Mouse (Mus musculus) gastrocnemius, postnatal 25 days (tissue): ENCODE measurements around the gene Olfr78. TPM values are rescaled to one million over a fixed set of nuclear protein-coding genes. Genes with fewer than 3 reads are reported as not detected.

Source experiments
- DNase-seq: peaks from one replicate; pipeline ENCODE4 v3.0.0; 2022
- long read RNA-seq, 2 experiments: library from polyadenylated mRNA; stranded (forward); transcript quantifications; one replicate each; pipeline ENCODE4 v2.0.0; 2021
- total RNA-seq, 2 experiments: library from RNA; stranded (reverse); gene quantifications; 1 replicate in 1 of 2; 2 replicates in 1 of 2; pipeline ENCODE4 v1.2.3; 2021

Gene Olfr78
- total RNA-seq, result under 1 TPM; 0.31 to 0.56 TPM
- long read RNA-seq, experiment 1, result 0 reads
- long read RNA-seq, experiment 2, result 0 reads

DNA sequence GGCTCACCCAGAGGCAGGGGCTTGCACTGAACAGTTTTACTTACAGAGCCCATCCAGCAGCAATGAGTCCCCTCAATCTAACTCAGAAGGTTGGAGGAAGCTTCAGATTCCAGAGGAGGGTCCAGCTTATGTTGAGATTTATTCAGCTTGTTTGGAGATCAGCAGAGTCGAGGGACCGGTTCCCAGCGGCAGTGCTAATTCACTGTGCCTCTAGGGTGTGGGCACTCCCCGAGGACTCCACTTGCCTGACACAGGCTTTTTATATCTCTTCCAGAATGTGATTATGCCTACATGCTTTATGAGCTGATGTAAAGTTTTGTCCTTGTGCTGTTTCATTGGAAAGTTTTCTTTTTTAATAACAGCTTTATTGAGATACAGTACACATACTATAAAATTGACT lies at the start of gene Olfr78, which contains the start of gene Olfr560:
Gene Olfr78 (minus strand): TSS at position 206 of the 400 bp plus-strand sequence.
Gene Olfr560 (minus strand): TSS at position 101 of the 400 bp plus-strand sequence.
- no peak for DNase-seq

- DNase-seq, result no peak
Measured at GRCm38 (mm10) chr7:102803180-102803579, 43.9 kb upstream of the Olfr78 start, which contains the start of gene Olfr564. Olfr564 (plus strand) TSS chr7:102803480.

GRCm38 (mm10) chr7:102770921-102771320 lies 11.7 kb upstream of the Olfr78 start, which contains the start of gene Olfr561:
Olfr561 (plus strand) TSS chr7:102771221.
- no peak for DNase-seq

DNA sequence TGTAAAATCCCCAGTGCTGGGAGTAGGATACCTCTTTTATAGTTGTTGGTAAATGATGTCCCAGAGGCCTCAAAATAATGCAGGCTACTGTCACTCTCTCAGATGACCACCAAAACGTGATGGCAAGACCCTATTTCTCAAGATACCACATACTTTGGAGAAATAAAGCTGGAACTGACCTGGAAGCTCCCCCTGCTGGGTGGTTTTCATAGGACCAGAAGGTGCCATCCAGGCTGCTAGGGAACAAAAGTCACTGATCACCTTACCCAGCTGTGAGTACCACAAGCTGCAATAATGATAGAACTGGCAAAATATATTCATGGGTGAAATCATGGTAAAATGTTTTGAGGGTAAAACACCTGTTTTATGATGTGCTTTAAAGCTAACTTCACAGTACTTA lies 7.2 kb downstream of the Olfr78 start:
- DNase-seq, result no peak

DNA sequence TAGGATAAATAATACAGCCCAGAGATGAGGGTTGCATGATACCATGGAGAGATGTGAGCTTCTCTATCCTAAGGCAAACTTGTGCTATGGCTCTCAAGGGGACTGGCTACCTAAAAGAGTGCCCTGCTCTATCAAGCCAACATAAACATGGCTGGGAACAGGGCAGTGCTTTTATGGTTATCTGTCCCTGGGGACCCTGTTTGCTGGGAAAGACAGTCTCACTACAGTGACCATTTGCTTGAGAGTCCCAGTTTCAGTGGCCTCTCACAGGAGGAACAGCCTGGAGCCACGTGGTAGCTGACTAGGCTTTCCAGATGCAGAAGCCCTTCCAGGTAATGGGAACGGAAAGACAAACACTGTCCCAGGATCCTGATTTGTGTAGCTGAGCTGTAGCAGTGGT lies 21.6 kb downstream of the Olfr78 start:
- no peak for DNase-seq

DNA sequence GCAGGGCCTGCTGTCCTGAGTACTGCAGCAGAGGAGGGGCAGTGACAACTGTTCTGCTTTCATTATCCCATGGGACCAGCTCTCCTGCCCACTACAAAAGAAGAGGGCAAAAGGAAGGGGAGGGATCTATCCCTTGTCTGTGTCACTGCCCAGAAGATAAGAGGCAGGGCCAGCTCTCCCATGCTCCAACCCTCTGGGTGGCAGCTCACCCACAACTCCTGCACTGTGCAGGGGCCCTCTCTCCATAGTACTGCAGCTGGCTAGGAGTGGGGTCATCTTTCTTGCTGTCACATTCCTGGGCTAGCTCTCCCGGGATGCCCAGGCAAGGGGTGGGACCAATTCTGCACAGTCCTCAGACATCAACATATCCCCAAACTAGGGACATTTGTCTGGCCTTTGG lies 25.5 kb downstream of the Olfr78 start:
- DNase-seq, result no peak

DNA sequence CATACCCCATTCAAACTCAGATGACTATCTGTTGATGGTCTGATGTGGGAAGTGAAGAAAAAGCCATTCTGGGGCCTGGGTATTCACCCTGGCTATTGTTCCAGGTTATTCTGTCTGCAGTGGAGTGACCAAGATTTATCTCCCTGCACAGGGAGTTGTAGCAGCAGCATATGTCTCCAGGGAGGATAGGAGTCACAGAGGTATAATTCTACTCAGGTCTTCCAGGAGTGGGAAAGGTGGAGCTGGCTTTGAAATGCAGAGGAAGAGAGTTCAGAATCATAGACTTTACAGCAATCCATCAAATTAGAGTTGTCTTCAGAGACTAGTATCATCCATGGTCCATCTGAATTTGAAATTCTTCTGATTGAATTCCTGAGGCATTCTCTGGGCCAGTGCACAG lies 31.9 kb downstream of the Olfr78 start, which contains the start of gene Olfr559:
Gene Olfr559 (minus strand): TSS at position 101 of the 400 bp plus-strand sequence.
- no peak for DNase-seq

- DNase-seq, result no peak
Measured at GRCm38 (mm10) chr7:102718970-102719369, 40.3 kb downstream of the Olfr78 start, which contains the start of gene Olfr33. Olfr33 (minus strand) TSS chr7:102719070.

DNA sequence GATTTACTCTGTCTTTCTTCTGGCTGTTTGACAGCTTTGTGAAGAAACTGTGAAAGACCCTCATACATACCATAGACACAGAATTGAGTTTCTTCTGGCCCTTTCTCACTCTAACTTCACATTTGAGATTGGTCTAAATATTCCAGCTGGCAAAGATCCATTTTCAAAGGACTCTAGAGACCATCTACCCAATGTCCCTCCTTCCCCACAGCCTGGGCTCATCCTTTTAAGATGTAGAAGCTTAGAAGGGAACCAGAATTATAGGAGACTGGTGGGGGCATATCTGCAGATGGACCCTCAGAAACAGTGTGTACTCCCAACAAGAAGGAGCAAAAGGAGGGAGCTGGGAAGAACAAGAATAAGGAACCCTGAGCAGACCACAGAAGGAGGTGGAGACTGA lies 57.4 kb downstream of the Olfr78 start, which contains the start of gene Olfr558:
Gene Olfr558 (plus strand): TSS at position 301 of the 400 bp plus-strand sequence.
- DNase-seq, result no peak

DNA sequence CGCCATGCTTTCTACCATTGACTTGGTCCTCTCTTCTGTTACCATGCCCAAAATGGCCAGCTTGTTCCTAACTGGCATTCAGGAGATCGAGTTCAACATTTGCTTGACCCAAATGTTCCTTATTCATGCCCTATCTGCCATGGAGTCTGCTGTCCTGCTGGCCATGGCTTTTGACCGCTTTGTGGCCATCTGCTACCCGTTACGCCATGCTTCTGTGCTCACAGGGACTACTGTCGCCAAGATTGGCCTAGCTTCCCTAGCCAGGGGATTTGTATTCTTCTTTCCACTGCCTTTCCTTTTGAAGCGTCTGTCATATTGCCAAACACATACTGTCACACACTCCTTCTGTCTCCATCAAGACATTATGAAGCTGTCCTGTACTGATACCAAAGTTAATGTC lies 60.8 kb downstream of the Olfr78 start:
- no peak for DNase-seq

DNA sequence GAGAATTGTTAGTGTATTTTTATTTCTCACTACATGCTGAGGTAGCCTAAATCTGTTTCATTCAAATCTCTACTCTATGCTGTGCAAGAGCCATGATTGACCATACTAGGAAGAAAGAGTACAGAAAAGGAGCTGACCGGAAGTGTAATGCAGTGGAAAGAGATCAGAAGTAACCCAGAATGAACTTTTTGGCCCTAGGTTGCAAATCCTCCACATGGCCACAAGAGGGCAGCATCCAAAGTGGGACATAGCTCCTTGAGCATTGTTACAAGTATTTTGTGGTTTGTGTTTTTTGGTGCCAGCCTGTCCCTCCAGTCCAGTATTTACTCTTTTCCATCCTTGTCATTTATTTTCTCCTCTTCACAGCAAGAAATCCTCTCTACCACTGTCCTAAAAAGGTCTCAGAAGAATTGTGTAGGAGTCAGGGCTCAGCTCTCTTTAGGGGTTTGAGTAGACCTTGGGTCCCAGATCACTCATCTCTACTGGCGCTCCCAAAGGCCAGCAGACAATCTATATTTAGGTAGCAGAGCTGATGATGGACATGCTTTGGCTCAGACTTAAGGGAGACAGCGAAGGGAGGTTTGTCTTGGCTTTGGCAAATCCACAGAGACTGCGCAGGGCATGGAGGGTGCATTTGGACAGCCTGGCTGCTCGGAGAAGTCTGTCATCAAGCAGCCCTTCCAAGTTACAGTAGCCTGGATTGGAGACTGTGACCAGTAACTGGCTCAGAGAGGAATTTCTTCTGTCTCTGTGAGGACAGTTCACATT lies 63.7 kb downstream of the Olfr78 start, which contains the start of gene Olfr557:
Gene Olfr557 (plus strand): TSS at position 553 of the 768 bp plus-strand sequence.
- no peak for DNase-seq

Other genes with a start within 250 kb of the Olfr78 start
- gene Olfr547, start 224.7 kb downstream of the Olfr78 start, total RNA-seq, result not detected
- gene Olfr548-ps1, start 218.6 kb downstream of the Olfr78 start, total RNA-seq, result not detected
- not detected for gene Olfr549, start 209.6 kb downstream of the Olfr78 start, total RNA-seq
- gene Trim21, start 194.0 kb downstream of the Olfr78 start, total RNA-seq, result 1 to 10 TPM; 2.8 to 3.8 TPM
- gene Olfr550, start 188.0 kb downstream of the Olfr78 start, total RNA-seq, result under 1 TPM in 1 of 2 experiments, not detected in 1; 0.16 TPM
- not detected for gene Olfr551, start 167.6 kb downstream of the Olfr78 start, total RNA-seq
- under 1 TPM; 0.10 to 0.11 TPM for gene Olfr552, start 161.7 kb downstream of the Olfr78 start, total RNA-seq
- gene Olfr553, start 141.3 kb downstream of the Olfr78 start, total RNA-seq, result not detected
- gene Olfr554, start 121.0 kb downstream of the Olfr78 start, total RNA-seq, result not detected
- gene Olfr555, start 100.6 kb downstream of the Olfr78 start, total RNA-seq, result not detected
- gene Olfr556, start 94.6 kb downstream of the Olfr78 start, total RNA-seq, result not detected
- 1 to 10 TPM; 4.0 to 4.1 TPM for gene Trim68, start 72.1 kb downstream of the Olfr78 start, total RNA-seq
- gene Olfr557, start 63.6 kb downstream of the Olfr78 start, total RNA-seq, result not detected
- 1 to 10 TPM; 1.4 to 1.8 TPM for gene Olfr558, start 57.3 kb downstream of the Olfr78 start, total RNA-seq
- gene Olfr33, start 40.4 kb downstream of the Olfr78 start, total RNA-seq, result under 1 TPM in 1 of 2 experiments, not detected in 1; 0.31 TPM
- not detected for gene Olfr559, start 32.0 kb downstream of the Olfr78 start, total RNA-seq
- gene Olfr560, start 105 bp downstream of the Olfr78 start, total RNA-seq, result not detected
- not detected for gene Olfr561, start 11.8 kb upstream of the Olfr78 start, total RNA-seq
- not detected for gene Olfr564, start 44.0 kb upstream of the Olfr78 start, total RNA-seq
- not detected for gene Olfr566, start 99.3 kb upstream of the Olfr78 start, total RNA-seq
- not detected for gene Olfr568, start 117.7 kb upstream of the Olfr78 start, total RNA-seq
- not detected for gene Olfr569, start 131.4 kb upstream of the Olfr78 start, total RNA-seq
- gene Olfr570, start 135.1 kb upstream of the Olfr78 start, total RNA-seq, result not detected
- not detected for gene Olfr571, start 158.1 kb upstream of the Olfr78 start, total RNA-seq
- not detected for gene Olfr572, start 164.9 kb upstream of the Olfr78 start, total RNA-seq
- not detected for gene Olfr573-ps1, start 183.1 kb upstream of the Olfr78 start, total RNA-seq
- gene Olfr574, start 189.0 kb upstream of the Olfr78 start, total RNA-seq, result not detected
- gene Olfr575, start 199.3 kb upstream of the Olfr78 start, total RNA-seq, result not detected
- not detected for gene Olfr576, start 203.2 kb upstream of the Olfr78 start, total RNA-seq
- not detected for gene Olfr577, start 216.5 kb upstream of the Olfr78 start, total RNA-seq
- gene Olfr578, start 229.9 kb upstream of the Olfr78 start, total RNA-seq, result not detected